Mouse (Mus musculus): ENCODE data around the gene Fbxw8. TPM values are rescaled to one million over a fixed set of nuclear protein-coding genes. Genes with fewer than 3 reads are reported as not detected.

The Fbxw8 gene
- polyA plus RNA-seq, 1 experiment from 2014 or later = 26.3 TPM

DNA sequence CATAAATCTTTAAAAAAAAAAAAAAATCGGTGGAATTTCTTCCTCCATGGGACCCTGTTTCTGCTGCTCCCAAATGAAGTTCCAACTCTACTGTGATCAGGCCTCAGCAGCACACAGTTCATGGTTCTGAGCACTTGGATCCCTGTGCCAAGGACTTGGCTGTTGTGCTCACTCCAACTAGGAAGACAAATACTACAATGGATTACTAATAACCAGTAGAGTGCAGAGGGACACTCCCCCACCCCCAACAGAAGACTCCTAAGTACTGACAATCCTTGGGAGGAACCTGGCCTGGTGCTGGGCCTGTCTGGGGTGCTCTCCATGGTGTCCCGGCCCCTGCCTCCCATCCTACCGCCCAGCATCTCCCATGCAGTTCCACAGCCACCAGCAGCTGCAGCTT lies 36.9 kb downstream of the Fbxw8 start:
- Histone ChIP-seq H3K4me2 (replicated peaks; ENCODE audit: low read depth, low read length) (no peak overlapping the region), H3K4me3 (ENCODE audit: low read length) (no peak overlapping the region), H3K4me1 (ENCODE audit: insufficient read depth, low read length) (peaks cover 9% of the 10 kb centered on the region; the same call in 1 of the 2 replicates), H3K27me3 (ENCODE audit: insufficient read depth, low read length) (no peaks in the 10 kb centered on the region), H3K9me3 (ENCODE audit: low read length) (no peaks in the 10 kb centered on the region), H3K27ac (ENCODE audit: low read length) (no peak overlapping the region), H3K36me3 (ENCODE audit: insufficient read depth, low read length) (0 out of 2 replicates have a peak, but pooled peaks cover 8% of the 10 kb centered on the region), H3K9ac (replicated peaks; ENCODE audit: low read length) (no peak overlapping the region)
- WGBS = 77% methylated on average over 3 of the region's 3 CpGs
- ATAC-seq (ENCODE audit: low FRiP score, low TSS enrichment) = no peak

DNA sequence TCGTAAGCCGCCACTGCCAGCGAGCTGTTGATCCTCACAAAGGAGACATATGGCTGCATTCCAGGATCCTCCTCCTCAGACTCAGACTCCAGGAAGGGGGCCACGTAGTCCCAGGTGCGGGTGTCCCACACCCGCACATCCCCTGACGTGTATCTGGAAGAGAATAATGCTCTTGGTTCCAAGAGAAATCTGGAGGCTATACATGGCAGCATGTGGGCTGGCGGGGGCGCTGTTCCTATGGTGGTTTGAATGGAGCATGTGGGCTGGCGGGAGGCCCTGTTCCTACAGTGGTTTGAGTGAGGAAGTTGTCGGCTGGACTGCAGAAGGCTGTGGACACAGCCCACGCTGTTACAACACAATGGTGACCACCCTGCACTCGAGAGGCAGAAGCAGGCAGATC lies 41.6 kb downstream of the Fbxw8 start:
- no peak overlapping the region for H3K4me2 ChIP-seq (replicated peaks; ENCODE audit: low read depth, low read length)
- H3K27me3 ChIP-seq (ENCODE audit: insufficient read depth, low read length) = no peaks in the 10 kb centered on the region
- no peak overlapping the region for H3K27ac ChIP-seq (ENCODE audit: low read length)
- H3K36me3 ChIP-seq (ENCODE audit: insufficient read depth, low read length) = peaks cover 31% of the 10 kb centered on the region
- no peak overlapping the region for H3K4me3 ChIP-seq (ENCODE audit: low read length)
- WGBS = 76% methylated on average over 13 of the region's 13 CpGs
- no peaks in the 10 kb centered on the region for H3K4me1 ChIP-seq (ENCODE audit: insufficient read depth, low read length)
- no peaks in the 10 kb centered on the region for H3K9me3 ChIP-seq (ENCODE audit: low read length)
- no peak overlapping the region for H3K9ac ChIP-seq (replicated peaks; ENCODE audit: low read length)
- ATAC-seq (ENCODE audit: low FRiP score, low TSS enrichment) = no peak

DNA sequence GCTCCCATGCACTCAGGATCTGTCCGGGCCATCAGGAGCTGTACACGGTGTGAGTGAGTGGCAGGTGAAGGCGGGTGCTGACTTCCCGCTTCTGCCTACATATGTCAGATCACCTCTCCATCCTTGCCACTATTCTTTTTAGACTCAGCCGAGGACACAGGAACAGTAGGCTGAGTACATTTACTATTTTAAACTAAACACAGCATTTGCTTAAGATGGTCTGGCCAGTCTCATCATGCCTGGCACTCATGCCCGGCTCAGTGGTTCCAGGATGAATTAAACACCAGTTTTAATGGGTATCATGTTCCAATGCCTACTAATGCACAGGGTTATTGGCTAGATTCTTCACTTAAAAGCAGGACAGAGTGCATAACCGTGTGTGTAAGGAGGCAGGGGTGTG lies 42.2 kb downstream of the Fbxw8 start:
- no peak for ATAC-seq (ENCODE audit: low FRiP score, low TSS enrichment)
- Histone ChIP-seq H3K4me1 (ENCODE audit: insufficient read depth, low read length) (peaks cover 5% of the 10 kb centered on the region), H3K9ac (replicated peaks; ENCODE audit: low read length) (no peak overlapping the region), H3K4me2 (replicated peaks; ENCODE audit: low read depth, low read length) (no peak overlapping the region), H3K27ac (ENCODE audit: low read length) (no peak overlapping the region), H3K27me3 (ENCODE audit: insufficient read depth, low read length) (no peaks in the 10 kb centered on the region), H3K9me3 (ENCODE audit: low read length) (no peaks in the 10 kb centered on the region), H3K4me3 (ENCODE audit: low read length) (no peak overlapping the region), H3K36me3 (ENCODE audit: insufficient read depth, low read length) (peaks cover 33% of the 10 kb centered on the region)
- WGBS = 87% methylated on average over 7 of the region's 7 CpGs

DNA sequence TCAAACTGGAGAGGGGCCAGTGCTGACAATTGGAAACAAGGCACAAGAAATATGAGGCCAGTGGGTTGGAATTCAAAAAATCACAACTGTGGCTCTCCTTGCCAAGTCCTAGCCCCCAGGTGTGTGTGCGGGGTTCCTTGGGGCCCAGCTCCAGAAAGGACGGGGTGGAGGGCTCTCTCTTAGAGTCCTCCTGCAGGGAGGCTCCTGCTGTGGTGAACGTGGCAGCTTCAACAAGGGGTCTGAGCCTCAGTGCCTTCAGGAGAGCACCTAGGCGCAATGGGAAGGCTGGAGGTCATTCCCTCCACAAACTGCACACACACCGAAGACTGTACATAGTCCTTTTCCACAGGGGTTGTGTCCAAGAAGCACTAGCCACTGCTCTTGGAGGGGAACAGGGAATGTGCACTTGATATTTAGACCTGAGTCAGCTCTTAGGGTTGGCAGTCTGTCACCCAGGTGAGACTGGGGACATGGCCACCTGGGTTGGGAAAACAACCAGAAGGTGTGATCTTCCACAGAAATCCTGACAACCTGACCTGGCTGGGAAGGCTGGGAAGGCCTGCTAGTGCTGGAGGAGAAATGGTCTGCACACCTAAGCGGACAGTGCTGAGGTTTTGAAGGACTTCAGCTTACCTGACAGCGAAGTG lies 46.3 kb downstream of the Fbxw8 start:
- WGBS = 87% methylated on average over 7 of the region's 7 CpGs
- peaks cover 33% of the 10 kb centered on the region for H3K36me3 ChIP-seq (ENCODE audit: insufficient read depth, low read length)
- no peak for ATAC-seq (ENCODE audit: low FRiP score, low TSS enrichment)

DNA sequence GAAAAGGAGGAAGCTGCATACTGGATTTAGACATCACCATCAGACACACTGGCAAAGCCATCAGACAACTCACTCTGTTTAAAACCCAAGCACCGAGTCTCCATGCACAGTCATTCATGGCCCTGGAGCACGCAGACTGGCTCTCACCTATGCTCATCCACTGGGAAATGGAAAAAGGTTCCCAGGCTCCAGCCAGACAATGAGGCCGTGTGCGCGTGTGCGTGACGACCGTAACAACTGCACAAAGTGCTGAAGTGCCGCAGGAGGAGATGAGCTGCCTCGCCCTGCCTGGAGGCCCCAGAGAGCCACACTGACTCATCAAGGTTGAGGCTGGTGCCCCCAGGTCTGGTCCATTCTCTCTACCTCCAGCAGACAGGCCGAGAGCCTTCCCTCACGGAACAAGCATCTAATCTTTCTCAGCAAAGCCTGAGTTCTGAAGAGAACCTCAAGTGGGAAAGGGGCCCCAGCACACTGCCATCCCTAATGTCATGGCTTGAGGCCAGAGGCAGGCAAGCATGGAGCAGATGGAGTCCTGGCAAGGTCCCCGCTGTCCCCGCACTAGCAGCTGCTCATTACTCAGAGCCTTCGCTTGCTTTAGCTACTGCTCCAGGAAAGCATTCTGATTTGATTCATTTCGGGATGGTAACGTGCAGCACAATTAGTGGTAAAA lies 47.0 kb downstream of the Fbxw8 start:
- no peak overlapping the region for H3K4me3 ChIP-seq (ENCODE audit: low read length)
- peak; percentile 42; the same call in 1 of the 2 replicates for ATAC-seq (ENCODE audit: low FRiP score, low TSS enrichment)
- no peaks in the 10 kb centered on the region for H3K9me3 ChIP-seq (ENCODE audit: low read length)
- 71% methylated on average over 17 of the region's 17 CpGs for WGBS
- H3K36me3 ChIP-seq (ENCODE audit: insufficient read depth, low read length) = peaks cover 33% of the 10 kb centered on the region
- no peaks in the 10 kb centered on the region for H3K27me3 ChIP-seq (ENCODE audit: insufficient read depth, low read length)
- H3K4me1 ChIP-seq (ENCODE audit: insufficient read depth, low read length) = peaks cover 6% of the 10 kb centered on the region
- H3K27ac ChIP-seq (ENCODE audit: low read length) = no peak overlapping the region
- H3K9ac ChIP-seq (replicated peaks; ENCODE audit: low read length) = no peak overlapping the region
- H3K4me2 ChIP-seq (replicated peaks; ENCODE audit: low read depth, low read length) = no peak overlapping the region

More for the DNA sequence above, 46.3 kb downstream of the Fbxw8 start:
- Histone ChIP-seq H3K27me3 (ENCODE audit: insufficient read depth, low read length) (no peaks in the 10 kb centered on the region), H3K9ac (replicated peaks; ENCODE audit: low read length) (no peak overlapping the region), H3K4me2 (replicated peaks; ENCODE audit: low read depth, low read length) (no peak overlapping the region), H3K27ac (ENCODE audit: low read length) (no peak overlapping the region), H3K9me3 (ENCODE audit: low read length) (no peaks in the 10 kb centered on the region), H3K4me1 (ENCODE audit: insufficient read depth, low read length) (peaks cover 6% of the 10 kb centered on the region), H3K4me3 (ENCODE audit: low read length) (no peak overlapping the region)

DNA sequence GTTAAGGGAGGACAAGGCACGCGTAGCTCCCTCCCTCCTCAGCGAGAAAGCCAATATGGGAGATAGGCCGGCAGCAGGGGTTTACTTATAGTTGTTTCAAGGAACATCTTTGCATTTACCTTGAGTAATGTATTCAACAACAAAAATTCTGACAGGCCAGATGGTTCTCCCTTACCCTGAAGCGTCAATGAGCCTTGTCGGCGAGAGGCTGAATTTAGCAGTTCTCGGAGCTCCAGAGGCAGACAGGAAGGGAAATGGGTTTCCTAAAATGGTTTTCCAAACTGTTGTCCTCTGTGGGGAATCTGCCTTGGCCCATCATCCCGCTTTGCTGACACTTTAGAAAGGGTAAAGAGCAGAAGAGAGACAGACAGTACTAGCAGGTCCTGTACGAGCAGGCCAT lies 48.6 kb downstream of the Fbxw8 start:
- no peaks in the 10 kb centered on the region for H3K9me3 ChIP-seq (ENCODE audit: low read length)
- H3K36me3 ChIP-seq (ENCODE audit: insufficient read depth, low read length) = peaks cover 26% of the 10 kb centered on the region
- WGBS = 92% methylated on average over 10 of the region's 10 CpGs

DNA sequence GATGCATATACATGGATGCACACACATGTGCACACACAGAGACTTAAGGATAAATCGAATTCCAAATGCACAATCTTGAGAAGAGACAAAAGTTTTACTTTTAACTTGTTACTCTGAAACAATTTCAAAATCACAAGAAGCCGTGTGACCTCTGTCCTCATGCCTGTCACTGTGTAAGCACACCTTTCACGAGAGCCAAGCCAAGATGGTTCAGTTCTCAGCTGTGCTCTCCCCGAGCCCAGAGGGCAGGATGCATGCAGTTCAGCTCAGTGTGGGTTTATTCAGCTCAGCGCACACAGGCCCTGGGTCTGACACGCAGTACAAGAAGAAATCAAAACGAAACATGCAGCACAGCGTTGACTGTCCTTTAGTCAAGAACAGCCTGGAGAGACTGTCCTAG lies 49.7 kb downstream of the Fbxw8 start:
- H3K9ac ChIP-seq (replicated peaks; ENCODE audit: low read length) = no peak overlapping the region
- H3K9me3 ChIP-seq (ENCODE audit: low read length) = no peaks in the 10 kb centered on the region
- no peaks in the 10 kb centered on the region for H3K27me3 ChIP-seq (ENCODE audit: insufficient read depth, low read length)
- ATAC-seq (ENCODE audit: low FRiP score, low TSS enrichment) = no peak
- peaks cover 6% of the 10 kb centered on the region for H3K4me1 ChIP-seq (ENCODE audit: insufficient read depth, low read length)
- H3K4me3 ChIP-seq (ENCODE audit: low read length) = no peak overlapping the region
- no peak overlapping the region for H3K27ac ChIP-seq (ENCODE audit: low read length)
- no peak overlapping the region for H3K4me2 ChIP-seq (replicated peaks; ENCODE audit: low read depth, low read length)
- WGBS = 79% methylated on average over 8 of the region's 8 CpGs
- peaks cover 15% of the 10 kb centered on the region for H3K36me3 ChIP-seq (ENCODE audit: insufficient read depth, low read length)

More for the DNA sequence above, 48.6 kb downstream of the Fbxw8 start:
- Histone ChIP-seq H3K27ac (ENCODE audit: low read length) (no peak overlapping the region), H3K4me2 (replicated peaks; ENCODE audit: low read depth, low read length) (no peak overlapping the region), H3K4me1 (ENCODE audit: insufficient read depth, low read length) (peaks cover 6% of the 10 kb centered on the region), H3K27me3 (ENCODE audit: insufficient read depth, low read length) (no peaks in the 10 kb centered on the region), H3K4me3 (ENCODE audit: low read length) (no peak overlapping the region), H3K9ac (replicated peaks; ENCODE audit: low read length) (no peak overlapping the region)
- no peak for ATAC-seq (ENCODE audit: low FRiP score, low TSS enrichment)

DNA sequence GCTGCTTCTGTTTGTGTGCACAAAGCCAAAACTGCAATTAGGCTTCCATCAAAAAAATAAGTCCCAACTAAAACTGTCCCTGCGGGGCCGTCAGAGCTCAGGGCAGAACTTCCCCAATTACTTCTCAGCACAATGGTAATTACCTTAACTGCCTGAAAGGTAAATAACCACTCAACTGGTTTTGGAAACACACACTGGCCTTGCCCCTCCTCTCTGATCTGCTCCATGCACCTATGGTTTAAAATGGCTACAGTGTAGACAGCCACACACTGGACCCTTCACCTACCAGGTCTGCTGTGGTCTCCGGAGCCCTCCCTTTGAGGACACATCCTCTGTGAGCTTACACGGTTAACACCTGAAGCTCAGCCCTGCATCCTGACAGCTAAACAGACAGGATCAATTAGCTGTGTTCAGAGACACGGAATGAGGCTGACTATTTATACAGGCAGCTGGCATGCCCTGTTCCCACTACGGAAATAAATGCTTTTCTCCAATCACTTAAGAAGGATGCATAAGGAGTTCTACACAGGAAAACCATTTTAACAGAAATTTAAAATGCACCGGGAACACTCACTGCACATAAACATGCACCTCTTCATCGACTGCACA lies 55.3 kb downstream of the Fbxw8 start:
- Histone ChIP-seq H3K27ac (ENCODE audit: low read length) (no peak overlapping the region), H3K4me2 (replicated peaks; ENCODE audit: low read depth, low read length) (no peak overlapping the region), H3K9ac (replicated peaks; ENCODE audit: low read length) (no peak overlapping the region), H3K9me3 (ENCODE audit: low read length) (no peaks in the 10 kb centered on the region), H3K36me3 (ENCODE audit: insufficient read depth, low read length) (peaks cover 8% of the 10 kb centered on the region), H3K27me3 (ENCODE audit: insufficient read depth, low read length) (no peaks in the 10 kb centered on the region), H3K4me3 (ENCODE audit: low read length) (no peak overlapping the region), H3K4me1 (ENCODE audit: insufficient read depth, low read length) (no peaks in the 10 kb centered on the region)
- no peak for ATAC-seq (ENCODE audit: low FRiP score, low TSS enrichment)
- WGBS = 69% methylated on average over 8 of the region's 8 CpGs

DNA sequence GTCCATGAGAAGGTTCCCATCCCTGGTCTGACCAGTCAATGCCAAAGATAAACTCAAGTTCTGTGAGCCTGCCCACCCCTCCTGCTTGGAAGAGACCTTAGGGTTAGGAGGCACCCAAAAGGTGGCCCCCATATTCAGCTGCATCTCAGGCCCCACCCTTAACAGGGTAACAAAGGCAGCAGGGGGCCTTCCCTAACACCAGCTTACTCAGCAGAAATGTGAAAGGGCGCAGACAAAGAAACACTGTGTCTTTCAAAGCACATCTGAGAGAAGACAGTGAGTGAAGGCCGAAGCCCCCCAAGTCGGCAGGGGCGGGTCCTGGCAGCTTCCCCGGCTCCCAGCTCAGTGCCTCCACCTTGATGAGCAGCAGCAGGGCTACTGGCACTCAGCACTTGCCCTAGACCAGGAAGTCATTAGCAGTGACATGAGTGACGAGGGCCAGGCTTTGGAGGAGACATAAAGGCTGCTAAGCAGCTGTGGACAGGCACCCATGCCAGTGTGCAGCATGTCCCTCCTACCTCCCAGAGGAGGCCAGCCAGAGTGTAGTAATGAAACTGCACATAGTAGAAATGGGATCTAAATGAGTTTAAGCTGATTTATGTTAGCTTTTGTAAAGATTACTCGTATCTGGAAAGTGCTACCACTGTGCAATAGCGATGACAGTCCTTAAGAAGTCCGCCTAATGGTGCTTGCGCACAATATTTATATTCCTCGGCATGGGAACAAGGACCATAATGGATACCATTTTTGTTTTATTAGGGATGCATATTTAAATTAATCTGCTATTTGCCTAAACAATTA lies 56.0 kb downstream of the Fbxw8 start:
- Histone ChIP-seq H3K36me3 (ENCODE audit: insufficient read depth, low read length) (peaks cover 15% of the 10 kb centered on the region), H3K4me2 (replicated peaks; ENCODE audit: low read depth, low read length) (no peak overlapping the region), H3K4me1 (ENCODE audit: insufficient read depth, low read length) (no peaks in the 10 kb centered on the region), H3K9me3 (ENCODE audit: low read length) (no peaks in the 10 kb centered on the region), H3K27ac (ENCODE audit: low read length) (no peak overlapping the region), H3K27me3 (ENCODE audit: insufficient read depth, low read length) (no peaks in the 10 kb centered on the region), H3K4me3 (ENCODE audit: low read length) (no peak overlapping the region), H3K9ac (replicated peaks; ENCODE audit: low read length) (no peak overlapping the region)
- 0 out of 2 replicates have a peak, but pooled peaks have one; percentile 39 for ATAC-seq (ENCODE audit: low FRiP score, low TSS enrichment)
- WGBS = 69% methylated on average over 11 of the region's 11 CpGs

All from kidney, embryonic 16.5 days (tissue).